9 mouse cellular contexts compared by ENCODE assay signal in genomic region chr11:96862534-96862933, GRCm38 (mm10). TPM values are rescaled to one million over a fixed set of nuclear protein-coding genes. Genes with fewer than 3 reads are reported as not detected.
DNase-seq lines count a peak whose midpoint lies in the region; ATAC-seq lines count a peak whose summit lies in the region.
"Had no signal": no experiment of that assay in that cellular context is flagged by ENCODE, and none has a peak within 500 bp of the region (broad histone marks: within the 10 kb centered on the region; RNA-seq: fewer than 3 reads in every experiment).

No protein-coding gene starts in this region.

- peaks cover 26% of the 10 kb centered on the region for H3K4me1 ChIP-seq in heart, embryonic 12.5 days (replicated peaks)
- H3K4me1 ChIP-seq in hindbrain, embryonic 11.5 days (replicated peaks; ENCODE audit: control insufficient read depth, insufficient read depth, low read length) = peaks cover 18% of the 10 kb centered on the region
- H3K4me1 ChIP-seq in liver, embryonic 13.5 days (replicated peaks) = peaks cover 15% of the 10 kb centered on the region

- WGBS in heart, embryonic 12.5 days = 72% methylated on average over 12 of the region's 12 CpGs
- WGBS in hindbrain, embryonic 11.5 days = 63% methylated on average over 12 of the region's 12 CpGs
- 83% methylated on average over 12 of the region's 12 CpGs for WGBS in liver, embryonic 13.5 days (ENCODE audit: insufficient replicate concordance)

- peaks cover 2% of the 10 kb centered on the region; the same call in 1 of the 2 replicates for H3K36me3 ChIP-seq in heart, embryonic 12.5 days
- H3K36me3 ChIP-seq in hindbrain, embryonic 11.5 days (ENCODE audit: control insufficient read depth, insufficient read depth, low read length) = no peaks in the 10 kb centered on the region
- H3K36me3 ChIP-seq in liver, embryonic 13.5 days = no peaks in the 10 kb centered on the region

- intact Hi-C loops in left cerebral cortex, postnatal 10 days (cut with DNase I) = loop anchor here (5.0 to 10.0 kb wide), 4 partner anchors 85 to 310 kb away; partner anchors contain the start of gene Snx11

- no peak overlapping the region for H3K9ac ChIP-seq in heart, embryonic 12.5 days
- H3K9ac ChIP-seq in hindbrain, embryonic 11.5 days (ENCODE audit: low read depth, low read length) = no peak overlapping the region
- H3K9ac ChIP-seq in liver, embryonic 13.5 days = no peak overlapping the region

- H3K9me3 ChIP-seq in heart, embryonic 12.5 days (replicated peaks) = no peaks in the 10 kb centered on the region
- no peaks in the 10 kb centered on the region for H3K9me3 ChIP-seq in hindbrain, embryonic 11.5 days (ENCODE audit: control insufficient read depth, low read length)
- no peaks in the 10 kb centered on the region for H3K9me3 ChIP-seq in liver, embryonic 13.5 days (replicated peaks)

- 0 out of 2 replicates have a peak, but pooled peaks cover 15% of the 10 kb centered on the region for H3K27me3 ChIP-seq in heart, embryonic 12.5 days (replicated peaks)
- no peaks in the 10 kb centered on the region for H3K27me3 ChIP-seq in hindbrain, embryonic 11.5 days (ENCODE audit: control insufficient read depth, insufficient read depth, low read length)
- peaks cover 24% of the 10 kb centered on the region for H3K27me3 ChIP-seq in liver, embryonic 13.5 days

- H3K4me3 ChIP-seq in heart, embryonic 12.5 days = no peak overlapping the region
- H3K4me3 ChIP-seq in hindbrain, embryonic 11.5 days (ENCODE audit: low read depth, low read length) = 0 out of 2 replicates have a peak overlapping the region, but pooled peaks have one; percentile 5
- H3K4me3 ChIP-seq in liver, embryonic 13.5 days (replicated peaks) = no peak overlapping the region

- peak overlapping the region; percentile 84 for H3K4me2 ChIP-seq in heart, embryonic 12.5 days
- H3K4me2 ChIP-seq in hindbrain, embryonic 11.5 days (replicated peaks; ENCODE audit: low read depth, low read length) = peak overlapping the region; percentile 58; the same call in 1 of the 2 replicates
- peak overlapping the region; percentile 74; the same call in 1 of the 2 replicates for H3K4me2 ChIP-seq in liver, embryonic 13.5 days

- DNase-seq in heart, adult 8-10 months (ENCODE audit: low spot score) = no peak
- DNase-seq in NIH3T3 (ENCODE audit: low read depth) = peak; percentile 17
- no peak for DNase-seq in hindbrain, embryonic 11.5 days (ENCODE audit: low spot score)
- DNase-seq in liver, embryonic 13.5 days = no peak
- DNase-seq in layer of hippocampus, postnatal 36 days = no peak
- DNase-seq in left cerebral cortex, postnatal 10 days (ENCODE audit: extremely low spot score in 1 of 2, low spot score in 2 of 2) = no peak
- DNase-seq in frontal cortex, postnatal 10 days (ENCODE audit: low spot score in 2 of 2) = no peak

- no peak for ATAC-seq in heart, embryonic 12.5 days (ENCODE audit: insufficient number of reproducible peaks, low FRiP score)
- ATAC-seq in hindbrain, embryonic 11.5 days (ENCODE audit: low FRiP score) = no peak
- ATAC-seq in liver, embryonic 13.5 days (ENCODE audit: low read depth) = no peak

- H3K27ac ChIP-seq in heart, embryonic 12.5 days (ENCODE audit: poor library complexity, severe bottlenecking) = no peak overlapping the region
- H3K27ac ChIP-seq in hindbrain, embryonic 11.5 days (ENCODE audit: low read depth, low read length) = peak overlapping the region; percentile 67
- no peak overlapping the region for H3K27ac ChIP-seq in liver, embryonic 13.5 days

RNA-seq across cellular contexts. Expression of gene Copz2, which starts 12.9 kb away (rescaled TPM):
- polyA plus RNA-seq in heart, embryonic 12.5 days (2016; fragmentation: Nextera tagmentation; extraction: Ambion mirVana) = 105 TPM in 2 replicates
- total RNA-seq in heart, adult 8-10 months (2022) = 10 to 100 TPM; 36.0 to 43.5 (median 41.1) TPM
- 49.6 and 62.8 TPM in 2 replicates for polyA plus RNA-seq in hindbrain, embryonic 11.5 days (2014; fragmentation: Nextera tagmentation; extraction: Ambion mirVana)
- polyA plus RNA-seq in liver, embryonic 13.5 days (2015; fragmentation: Nextera tagmentation; extraction: Ambion mirVana) = 19.7 and 20.0 TPM in 2 replicates
- total RNA-seq in layer of hippocampus, postnatal 36 days (2021) = 1 to 10 TPM; 5.5 to 7.8 TPM
- 1 to 10 TPM; 2.5 to 3.1 TPM for total RNA-seq in left cerebral cortex, postnatal 10 days (2021)
- polyA plus RNA-seq: CD4-positive, CD25-positive, alpha-beta regulatory T cell, adult 4 months had no signal

RNA-seq across cellular contexts. Expression of gene Nfe2l1, which starts 32.8 kb away (rescaled TPM):
- polyA plus RNA-seq in heart, embryonic 12.5 days (2016; fragmentation: Nextera tagmentation; extraction: Ambion mirVana) = 85.8 and 89.7 TPM in 2 replicates
- total RNA-seq in heart, adult 8-10 months (2022) = 100 to 1,000 TPM; 462 to 530 (median 477) TPM
- 27.9 and 35.2 TPM in 2 replicates for polyA plus RNA-seq in hindbrain, embryonic 11.5 days (2014; fragmentation: Nextera tagmentation; extraction: Ambion mirVana)
- polyA plus RNA-seq in liver, embryonic 13.5 days (2015; fragmentation: Nextera tagmentation; extraction: Ambion mirVana) = 19.2 and 20.2 TPM in 2 replicates
- total RNA-seq in layer of hippocampus, postnatal 36 days (2021) = 100 to 1,000 TPM; 201 to 234 TPM
- total RNA-seq in left cerebral cortex, postnatal 10 days (2021) = 100 to 1,000 TPM; 167 to 175 TPM

RNA-seq across cellular contexts. Expression of gene Cdk5rap3, which starts 53.8 kb away (rescaled TPM):
- polyA plus RNA-seq in heart, embryonic 12.5 days (2016; fragmentation: Nextera tagmentation; extraction: Ambion mirVana) = 52.3 and 58.0 TPM in 2 replicates
- 10 to 100 TPM; 20.4 to 25.7 (median 22.7) TPM for total RNA-seq in heart, adult 8-10 months (2022)
- polyA plus RNA-seq in hindbrain, embryonic 11.5 days (2014; fragmentation: Nextera tagmentation; extraction: Ambion mirVana) = 95.5 and 98.2 TPM in 2 replicates
- 39.6 and 44.4 TPM in 2 replicates for polyA plus RNA-seq in liver, embryonic 13.5 days (2015; fragmentation: Nextera tagmentation; extraction: Ambion mirVana)
- 10 to 100 TPM; 32.8 to 34.0 TPM for total RNA-seq in layer of hippocampus, postnatal 36 days (2021)
- 10 to 100 TPM; 50.5 to 52.5 TPM for total RNA-seq in left cerebral cortex, postnatal 10 days (2021)

Comparison
In these comparisons a context has a peak if more than half of its experiments do, and no peak if none do; other contexts are left out.
1. RNA of gene Copz2, which starts 12.9 kb away (total RNA-seq): 36.0 to 43.5 TPM in heart, adult 8-10 months; 5.5 to 7.8 TPM in layer of hippocampus, postnatal 36 days and 2.5 to 3.1 TPM in left cerebral cortex, postnatal 10 days; every median in the first group is over 4 times any median in the second.
2. Peak in every context shown above with its lines, with median percentiles within 50 percentile points of each other: H3K4me2 ChIP-seq.